Mouse (Mus musculus) midbrain, embryonic 15.5 days (tissue): Measurements from ENCODE around the gene Wdr11. TPM values are rescaled to one million over a fixed set of nuclear protein-coding genes. Genes with fewer than 3 reads are reported as not detected.

Source experiments
- ATAC-seq: fragments of 200-750 bp; cut with Nextera tagmentation; replicated peaks from 2 replicates; pipeline ENCODE4 v1.8.0; 2017; ENCODE audit warnings: moderate TSS enrichment
- H3K27ac ChIP-seq: fragments of 300-500 bp; sonication (generic); 2 replicates; pipeline ENCODE4 v1.5.1; 2015; ENCODE audit warnings: mild to moderate bottlenecking, inconsistent platforms
- H3K27me3 ChIP-seq: fragments of 300-500 bp; sonication (generic); replicated peaks from 2 replicates; pipeline ENCODE4 v1.6.1; 2015; ENCODE audit warnings: inconsistent platforms
- H3K36me3 ChIP-seq: fragments of 300-500 bp; sonication (generic); replicated peaks from 2 replicates; pipeline ENCODE4 v1.6.1; 2015; ENCODE audit warnings: inconsistent platforms
- H3K4me1 ChIP-seq: fragments of 300-500 bp; sonication (generic); 2 replicates; pipeline ENCODE4 v1.6.1; 2015; ENCODE audit warnings: inconsistent platforms
- H3K4me2 ChIP-seq: fragments of 300-500 bp; sonication (generic); 2 replicates; pipeline ENCODE4 v1.6.1; 2015; ENCODE audit warnings: inconsistent platforms, mild to moderate bottlenecking, moderate library complexity
- H3K4me3 ChIP-seq: fragments of 300-500 bp; sonication (generic); 2 replicates; pipeline ENCODE4 v1.5.1; 2015; ENCODE audit warnings: mild to moderate bottlenecking, inconsistent platforms
- H3K9ac ChIP-seq: fragments of 300-500 bp; sonication (generic); 2 replicates; pipeline ENCODE4 v1.6.1; 2015; ENCODE audit warnings: mild to moderate bottlenecking, inconsistent platforms
- H3K9me3 ChIP-seq: fragments of 300-500 bp; sonication (generic); 2 replicates; pipeline ENCODE4 v1.6.1; 2016; ENCODE audit warnings: inconsistent platforms
- WGBS: fragments of 180-500 bp; shearing (Covaris S2); methylation state at CpG from one replicate; pipeline ENCODE4 v1.1.7; 2015; ENCODE audit warnings: mixed read lengths; 5-methylcytosine and 5-hydroxymethylcytosine counted together
- polyA plus RNA-seq: library from polyadenylated mRNA; unstranded; fragments of >200 nt; fragmentation: Nextera tagmentation; extraction: Ambion mirVana; gene quantifications from 2 replicates; pipeline ENCODE4 v1.2.1, GENCODE M21; 2015

Gene Wdr11
- polyA plus RNA-seq, 1 experiment from 2014 or later = 40.3 TPM

GRCm38 (mm10) chr7:129655604-129656226 lies 64.1 kb downstream of the Wdr11 start:
- Histone ChIP-seq H3K27me3 (peaks cover 34% of the 10 kb centered on the region), H3K36me3 (no peaks in the 10 kb centered on the region), H3K9ac (no peak overlapping the region), H3K9me3 (no peaks in the 10 kb centered on the region), H3K4me3 (no peak overlapping the region), H3K27ac (no peak overlapping the region), H3K4me1 (peaks cover 20% of the 10 kb centered on the region), H3K4me2 (no peak overlapping the region)
- 22% methylated on average over 14 of the region's 14 CpGs for WGBS
- ATAC-seq = no peak

DNA sequence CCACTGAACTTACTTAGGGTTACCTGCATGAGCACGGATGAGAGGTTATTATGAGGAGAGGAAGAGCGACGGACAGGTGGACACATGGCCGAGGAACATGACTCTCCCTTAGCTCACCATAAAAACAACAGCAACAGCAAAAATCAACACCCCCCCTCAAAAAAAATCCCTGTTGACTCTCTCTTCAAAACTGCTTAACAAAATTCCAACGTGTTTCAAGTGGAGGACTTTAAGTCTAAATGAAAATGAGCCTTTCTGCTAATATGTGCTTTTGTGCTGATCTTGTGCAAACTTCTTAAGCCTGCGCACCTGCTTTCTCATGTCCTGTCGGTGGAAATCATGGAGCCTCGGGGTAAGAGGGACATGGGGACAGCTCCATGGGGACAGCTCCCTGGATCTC lies 66.2 kb downstream of the Wdr11 start:
- ATAC-seq = no peak
- peaks cover 20% of the 10 kb centered on the region for H3K27me3 ChIP-seq

GRCm38 (mm10) chr7:129659755-129660154 lies 68.1 kb downstream of the Wdr11 start:
- Histone ChIP-seq H3K4me2 (no peak overlapping the region), H3K9me3 (no peaks in the 10 kb centered on the region), H3K4me3 (no peak overlapping the region), H3K27ac (no peak overlapping the region), H3K9ac (no peak overlapping the region), H3K27me3 (peaks cover 20% of the 10 kb centered on the region), H3K4me1 (peaks cover 26% of the 10 kb centered on the region), H3K36me3 (no peaks in the 10 kb centered on the region)
- WGBS = 85% methylated on average over 8 of the region's 8 CpGs
- no peak for ATAC-seq

More for the DNA sequence above, 66.2 kb downstream of the Wdr11 start:
- Histone ChIP-seq H3K4me3 (no peak overlapping the region), H3K9ac (no peak overlapping the region), H3K36me3 (no peaks in the 10 kb centered on the region), H3K4me1 (peaks cover 22% of the 10 kb centered on the region), H3K9me3 (no peaks in the 10 kb centered on the region), H3K27ac (no peak overlapping the region), H3K4me2 (no peak overlapping the region)
- WGBS = 78% methylated on average over 8 of the region's 8 CpGs

DNA sequence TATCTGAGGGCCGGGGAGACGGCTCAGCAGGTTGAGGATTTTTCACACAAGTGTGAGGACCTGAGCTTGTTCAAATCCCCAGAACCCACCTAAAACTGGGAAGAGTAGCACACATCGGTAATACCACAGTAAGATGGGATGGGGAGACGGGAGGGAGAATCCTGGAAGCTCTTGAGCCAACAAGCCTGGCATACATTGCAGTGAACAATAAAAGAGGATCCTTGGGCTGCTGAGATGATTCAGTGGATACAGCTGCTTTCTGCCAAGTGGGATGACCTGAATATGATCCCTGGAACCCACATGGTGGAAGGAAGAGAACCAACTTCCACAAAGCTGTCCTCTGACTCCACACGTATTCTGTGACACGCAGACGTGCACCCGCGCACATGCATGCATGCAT lies 68.9 kb downstream of the Wdr11 start:
- no peak for ATAC-seq
- no peak overlapping the region for H3K4me2 ChIP-seq
- no peaks in the 10 kb centered on the region for H3K9me3 ChIP-seq
- no peak overlapping the region for H3K9ac ChIP-seq
- H3K27ac ChIP-seq = no peak overlapping the region
- no peaks in the 10 kb centered on the region for H3K36me3 ChIP-seq
- peaks cover 20% of the 10 kb centered on the region for H3K27me3 ChIP-seq
- H3K4me1 ChIP-seq = peaks cover 21% of the 10 kb centered on the region
- H3K4me3 ChIP-seq = no peak overlapping the region
- WGBS = 88% methylated on average over 9 of the region's 9 CpGs

DNA sequence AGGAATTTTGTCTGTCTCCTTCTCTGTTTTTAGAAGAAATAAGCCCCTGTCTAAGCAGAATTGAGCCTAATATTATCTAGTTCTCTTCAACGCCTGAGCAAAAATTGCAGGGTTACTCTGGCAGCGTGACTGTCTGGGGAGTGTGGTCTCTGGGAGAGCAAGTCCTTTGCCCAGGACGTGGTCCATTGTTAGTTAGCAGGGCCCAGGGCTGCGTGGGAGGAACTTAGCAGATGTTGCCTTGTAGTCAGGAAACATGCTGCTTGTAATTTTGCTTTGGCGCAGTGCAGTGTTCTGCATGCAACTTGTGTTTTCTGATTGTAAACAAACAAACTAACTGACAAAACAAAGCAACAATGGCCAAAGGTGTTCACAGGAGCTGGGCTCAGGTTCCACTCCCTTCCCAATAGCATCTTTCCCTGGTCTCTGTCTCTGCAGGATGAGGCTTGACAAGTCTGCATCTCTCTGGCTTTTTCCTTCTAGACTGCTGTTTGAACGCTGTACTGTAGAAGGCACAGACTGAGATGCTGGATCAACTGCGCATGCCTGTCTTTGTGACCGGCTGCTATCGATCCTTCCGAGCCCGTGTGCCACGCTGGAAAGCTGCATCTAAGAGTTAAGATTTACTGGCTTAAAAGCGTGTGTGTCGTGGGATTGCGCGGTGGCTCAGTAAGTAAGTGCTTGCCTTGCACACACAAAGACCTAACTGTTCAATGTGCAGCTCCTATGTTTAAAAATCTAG lies 70.6 kb downstream of the Wdr11 start:
- ATAC-seq = no peak
- H3K36me3 ChIP-seq = no peaks in the 10 kb centered on the region
- no peak overlapping the region for H3K4me3 ChIP-seq
- 49% methylated on average over 16 of the region's 16 CpGs for WGBS
- H3K27me3 ChIP-seq = peaks cover 6% of the 10 kb centered on the region; the same call in 1 of the 2 replicates
- no peak overlapping the region for H3K27ac ChIP-seq
- no peaks in the 10 kb centered on the region for H3K9me3 ChIP-seq
- 0 out of 2 replicates have a peak overlapping the region, but pooled peaks have one; percentile 17 for H3K4me2 ChIP-seq
- H3K4me1 ChIP-seq = peaks cover 17% of the 10 kb centered on the region
- H3K9ac ChIP-seq = no peak overlapping the region

GRCm38 (mm10) chr7:129663781-129664505 lies 72.3 kb downstream of the Wdr11 start:
- no peak overlapping the region for H3K4me3 ChIP-seq
- H3K9me3 ChIP-seq = no peaks in the 10 kb centered on the region
- H3K27ac ChIP-seq = no peak overlapping the region
- 0 out of 2 replicates have a peak, but pooled peaks have one; percentile 39 for ATAC-seq
- H3K4me2 ChIP-seq = no peak overlapping the region
- no peak overlapping the region for H3K9ac ChIP-seq
- H3K27me3 ChIP-seq = no peaks in the 10 kb centered on the region
- no peaks in the 10 kb centered on the region for H3K36me3 ChIP-seq
- 22% methylated on average over 12 of the region's 12 CpGs for WGBS
- H3K4me1 ChIP-seq = peaks cover 17% of the 10 kb centered on the region

- Histone ChIP-seq H3K9ac (no peak overlapping the region), H3K36me3 (no peaks in the 10 kb centered on the region), H3K4me1 (peaks cover 17% of the 10 kb centered on the region), H3K27me3 (no peaks in the 10 kb centered on the region), H3K4me3 (no peak overlapping the region), H3K9me3 (no peaks in the 10 kb centered on the region), H3K4me2 (no peak overlapping the region), H3K27ac (no peak overlapping the region)
- no peak for ATAC-seq
- 90% methylated on average over 3 of the region's 3 CpGs for WGBS
These were observed 73.7 kb downstream of the Wdr11 start for GRCm38 (mm10) chr7:129665411-129665810.

- H3K27ac ChIP-seq = no peak overlapping the region
- H3K36me3 ChIP-seq = no peaks in the 10 kb centered on the region
- no peak for ATAC-seq
These were observed 74.3 kb downstream of the Wdr11 start for GRCm38 (mm10) chr7:129665921-129666320.

GRCm38 (mm10) chr7:129666526-129666925 lies 74.9 kb downstream of the Wdr11 start:
- no peaks in the 10 kb centered on the region for H3K9me3 ChIP-seq
- no peak for ATAC-seq
- H3K4me1 ChIP-seq = peaks cover 17% of the 10 kb centered on the region
- no peak overlapping the region for H3K4me2 ChIP-seq
- H3K27ac ChIP-seq = no peak overlapping the region
- H3K9ac ChIP-seq = no peak overlapping the region
- 47% methylated on average over 2 of the region's 2 CpGs for WGBS
- no peaks in the 10 kb centered on the region for H3K36me3 ChIP-seq
- no peak overlapping the region for H3K4me3 ChIP-seq
- no peaks in the 10 kb centered on the region for H3K27me3 ChIP-seq

More at GRCm38 (mm10) chr7:129665921-129666320, 74.3 kb downstream of the Wdr11 start:
- H3K9ac ChIP-seq = no peak overlapping the region
- no peak overlapping the region for H3K4me3 ChIP-seq
- H3K4me2 ChIP-seq = no peak overlapping the region
- WGBS = 79% methylated on average over 6 of the region's 6 CpGs
- H3K4me1 ChIP-seq = peaks cover 17% of the 10 kb centered on the region
- no peaks in the 10 kb centered on the region for H3K27me3 ChIP-seq
- no peaks in the 10 kb centered on the region for H3K9me3 ChIP-seq

- H3K36me3 ChIP-seq = no peaks in the 10 kb centered on the region
- no peak overlapping the region for H3K27ac ChIP-seq
- no peak overlapping the region for H3K9ac ChIP-seq
- no peaks in the 10 kb centered on the region for H3K4me1 ChIP-seq
- ATAC-seq = no peak
- WGBS = 92% methylated on average over 10 of the region's 10 CpGs
- H3K4me2 ChIP-seq = no peak overlapping the region
- no peak overlapping the region for H3K4me3 ChIP-seq
- no peaks in the 10 kb centered on the region for H3K27me3 ChIP-seq
- H3K9me3 ChIP-seq = no peaks in the 10 kb centered on the region
These were observed 78.6 kb downstream of the Wdr11 start for GRCm38 (mm10) chr7:129670280-129670679.

DNA sequence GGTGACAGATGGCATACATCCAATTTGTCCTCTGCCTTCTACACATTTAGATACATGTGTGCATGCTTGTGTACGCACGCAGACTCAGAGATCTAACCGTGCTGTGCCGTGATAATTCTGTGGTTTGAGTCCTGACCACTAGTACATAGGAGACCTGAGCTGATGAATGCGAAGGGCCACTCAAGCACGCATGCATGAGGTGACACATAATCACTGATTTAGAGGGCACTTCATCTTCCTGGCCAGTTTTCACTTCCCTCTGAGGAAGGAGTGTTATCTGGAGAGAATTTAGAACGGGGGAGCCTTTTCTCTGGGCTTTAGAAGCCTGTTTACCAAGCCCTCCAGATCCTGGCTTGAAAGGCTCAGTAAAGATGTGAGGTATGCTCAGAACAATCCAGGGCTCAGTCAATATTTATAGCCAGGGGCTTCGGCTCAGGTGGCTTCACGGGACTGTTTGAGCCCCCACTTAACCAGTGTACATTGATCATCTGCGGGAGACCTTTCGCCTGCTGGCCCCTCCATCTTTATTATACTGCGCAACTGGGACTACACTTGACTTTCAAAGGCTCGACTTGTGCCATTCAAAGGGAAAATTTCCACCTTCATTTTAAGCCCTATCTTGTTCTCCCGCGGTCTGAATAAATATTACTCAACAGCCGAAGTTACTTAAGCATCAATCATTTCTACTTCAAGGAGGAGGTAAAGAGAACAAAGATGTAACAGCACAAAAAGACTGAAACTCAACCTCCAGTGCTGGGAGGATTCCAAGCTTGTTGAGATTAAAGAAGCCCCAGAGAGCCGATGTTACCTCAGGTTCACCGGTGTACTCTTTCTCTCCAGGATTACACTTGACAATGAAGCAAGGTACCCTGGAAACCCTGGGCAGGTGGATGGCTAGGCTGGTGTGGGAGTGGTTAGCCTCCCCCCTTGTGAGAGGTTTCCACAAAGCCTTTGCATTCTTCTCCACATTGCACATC lies 80.3 kb downstream of the Wdr11 start:
- Histone ChIP-seq H3K9me3 (no peaks in the 10 kb centered on the region), H3K4me3 (no peak overlapping the region), H3K9ac (no peak overlapping the region), H3K4me1 (no peaks in the 10 kb centered on the region), H3K4me2 (no peak overlapping the region), H3K27me3 (no peaks in the 10 kb centered on the region), H3K36me3 (no peaks in the 10 kb centered on the region), H3K27ac (no peak overlapping the region)
- 75% methylated on average over 18 of the region's 18 CpGs for WGBS
- no peak for ATAC-seq
